Mouse (Mus musculus): Measurements from ENCODE around the gene Scp2. TPM values are rescaled to one million over a fixed set of nuclear protein-coding genes. Genes with fewer than 3 reads are reported as not detected.
A peak's percentile ranks its signal among the peaks of the same experiment; 100 is the strongest.

Gene Scp2
- polyA plus RNA-seq, 1 experiment from 2014 or later, result 189 TPM

DNA sequence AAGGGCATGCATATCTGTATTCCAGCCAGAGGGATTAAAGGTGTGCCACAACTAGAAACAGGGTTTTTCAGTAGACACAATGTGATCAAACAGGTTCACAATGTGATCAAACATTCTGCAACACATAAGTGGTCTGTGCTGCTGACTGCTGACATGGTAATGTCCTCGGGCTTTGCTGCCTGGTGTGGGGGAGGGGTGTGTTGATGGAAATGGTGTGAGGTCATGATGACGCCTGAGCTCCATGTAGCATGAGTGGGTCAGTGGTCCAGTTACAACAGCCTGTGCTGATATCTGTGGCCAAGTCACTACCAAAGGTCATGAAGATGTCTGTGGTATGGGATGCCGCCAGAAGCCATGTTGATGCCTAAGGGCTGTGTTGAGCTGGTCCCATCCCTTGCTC is 14.3 kb downstream of the Scp2 start:
- Histone ChIP-seq H3K36me3 (replicated peaks) (no peaks in the 10 kb centered on the region), H3K9me3 (no peaks in the 10 kb centered on the region), H3K27ac (no peak overlapping the region), H3K9ac (no peak overlapping the region), H3K4me1 (no peaks in the 10 kb centered on the region), H3K27me3 (replicated peaks) (no peaks in the 10 kb centered on the region), H3K4me3 (no peak overlapping the region), H3K4me2 (no peak overlapping the region)
- ATAC-seq (replicated peaks), result no peak
- 84% methylated on average over 3 of the region's 3 CpGs for WGBS

DNA sequence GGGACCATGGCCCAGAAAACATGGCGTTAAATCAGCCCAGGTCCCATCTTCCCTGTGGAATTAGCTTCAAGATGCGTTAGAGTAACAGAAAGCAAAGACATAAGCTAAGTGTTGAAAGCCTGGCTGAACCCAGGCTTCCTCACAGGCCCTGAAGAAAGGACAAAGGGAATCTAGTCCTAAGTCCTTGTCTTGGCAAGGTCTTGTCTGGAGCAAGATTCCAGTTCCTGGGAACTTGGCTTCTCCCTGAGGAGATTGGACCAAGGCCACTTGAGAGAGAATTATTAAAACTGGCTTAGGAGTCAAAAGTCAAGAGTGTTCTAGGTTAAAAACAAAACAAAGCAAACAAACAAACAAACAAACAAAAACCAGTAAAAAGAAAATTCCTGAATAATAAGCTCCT is 16.5 kb downstream of the Scp2 start:
- no peak for ATAC-seq (replicated peaks)

DNA sequence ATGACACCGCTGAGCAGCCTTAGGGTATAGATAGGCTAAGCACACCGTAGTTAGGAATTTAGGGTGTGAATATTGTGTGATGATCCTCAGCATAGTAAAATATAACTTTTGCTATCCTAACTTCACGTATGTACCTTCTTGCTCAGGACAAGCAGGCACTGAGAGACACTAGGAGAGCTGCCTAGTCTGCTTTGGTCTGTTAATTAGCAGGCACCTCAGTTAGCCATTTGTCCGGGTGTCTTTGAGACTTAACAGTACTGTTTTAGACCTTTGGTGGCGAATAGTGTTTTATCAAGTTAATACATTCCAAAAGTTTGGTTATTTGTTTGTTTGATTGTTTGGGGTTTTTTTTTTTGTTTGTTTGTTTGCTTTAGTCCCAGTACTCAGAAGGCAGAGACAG is 17.3 kb downstream of the Scp2 start:
- Histone ChIP-seq H3K4me2 (no peak overlapping the region), H3K4me3 (no peak overlapping the region), H3K27ac (no peak overlapping the region), H3K4me1 (no peaks in the 10 kb centered on the region), H3K36me3 (replicated peaks) (no peaks in the 10 kb centered on the region), H3K9ac (no peak overlapping the region), H3K9me3 (no peaks in the 10 kb centered on the region), H3K27me3 (replicated peaks) (no peaks in the 10 kb centered on the region)
- WGBS, result 93% methylated on average over 5 of the region's 5 CpGs
- no peak for ATAC-seq (replicated peaks)

More for the DNA sequence above, 16.5 kb downstream of the Scp2 start:
- WGBS, result 93% methylated on average over 2 of the region's 2 CpGs
- H3K9ac ChIP-seq, result no peak overlapping the region
- H3K9me3 ChIP-seq, result no peaks in the 10 kb centered on the region
- H3K36me3 ChIP-seq (replicated peaks), result no peaks in the 10 kb centered on the region
- H3K27me3 ChIP-seq (replicated peaks), result no peaks in the 10 kb centered on the region
- no peak overlapping the region for H3K4me2 ChIP-seq
- no peak overlapping the region for H3K4me3 ChIP-seq
- no peak overlapping the region for H3K27ac ChIP-seq
- H3K4me1 ChIP-seq, result no peaks in the 10 kb centered on the region

DNA sequence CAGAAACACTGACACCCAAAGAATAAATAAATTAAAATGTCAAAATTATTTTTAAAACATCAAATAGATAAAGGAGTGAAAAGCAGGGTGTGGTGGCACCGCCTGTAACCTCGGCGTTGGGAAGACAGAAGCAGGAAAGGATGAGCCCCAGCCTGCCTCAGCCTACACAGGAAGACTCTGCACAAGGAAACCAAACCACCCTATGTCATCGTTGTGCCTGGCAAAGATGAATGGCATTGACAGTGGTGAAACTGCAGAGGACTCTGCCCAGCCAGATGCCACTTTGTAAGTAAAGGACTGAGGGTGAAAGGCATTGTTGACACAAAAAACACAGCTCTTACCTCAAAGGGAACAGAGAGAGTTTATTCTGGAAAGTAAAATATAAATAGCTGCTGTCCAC is 18.5 kb downstream of the Scp2 start:
- H3K4me3 ChIP-seq, result no peak overlapping the region
- no peak overlapping the region for H3K4me2 ChIP-seq
- no peaks in the 10 kb centered on the region for H3K9me3 ChIP-seq
- H3K9ac ChIP-seq, result no peak overlapping the region
- H3K27me3 ChIP-seq (replicated peaks), result no peaks in the 10 kb centered on the region
- WGBS, result 93% methylated on average over 4 of the region's 4 CpGs
- H3K4me1 ChIP-seq, result no peaks in the 10 kb centered on the region
- no peaks in the 10 kb centered on the region for H3K36me3 ChIP-seq (replicated peaks)
- no peak overlapping the region for H3K27ac ChIP-seq
- ATAC-seq (replicated peaks), result no peak

DNA sequence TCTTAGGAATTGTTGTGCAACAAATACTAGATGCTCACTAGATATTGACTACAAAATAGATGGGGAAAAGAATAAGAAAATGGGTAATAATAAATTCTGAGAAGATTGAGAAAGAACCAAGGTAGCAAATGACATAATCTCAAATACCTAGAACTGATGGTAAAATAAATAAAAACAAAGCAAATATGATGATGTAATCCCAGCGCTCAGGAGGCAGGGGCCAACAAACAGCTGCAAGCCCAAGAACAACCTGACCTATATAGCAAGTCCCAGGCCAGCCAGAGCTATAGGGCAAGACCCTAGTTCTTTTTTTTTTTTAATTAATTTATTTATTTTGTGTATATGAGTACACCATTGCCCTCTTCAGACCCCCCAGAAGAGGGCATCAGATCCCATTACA is 20.7 kb downstream of the Scp2 start:
- no peaks in the 10 kb centered on the region for H3K36me3 ChIP-seq (replicated peaks)
- H3K9ac ChIP-seq, result no peak overlapping the region
- H3K4me3 ChIP-seq, result no peak overlapping the region
- H3K27me3 ChIP-seq (replicated peaks), result no peaks in the 10 kb centered on the region
- ATAC-seq (replicated peaks), result no peak
- no peak overlapping the region for H3K27ac ChIP-seq
- no peaks in the 10 kb centered on the region for H3K9me3 ChIP-seq
- H3K4me1 ChIP-seq, result no peaks in the 10 kb centered on the region
- WGBS, result 100% methylated on average over 1 of the region's 1 CpGs
- H3K4me2 ChIP-seq, result no peak overlapping the region

DNA sequence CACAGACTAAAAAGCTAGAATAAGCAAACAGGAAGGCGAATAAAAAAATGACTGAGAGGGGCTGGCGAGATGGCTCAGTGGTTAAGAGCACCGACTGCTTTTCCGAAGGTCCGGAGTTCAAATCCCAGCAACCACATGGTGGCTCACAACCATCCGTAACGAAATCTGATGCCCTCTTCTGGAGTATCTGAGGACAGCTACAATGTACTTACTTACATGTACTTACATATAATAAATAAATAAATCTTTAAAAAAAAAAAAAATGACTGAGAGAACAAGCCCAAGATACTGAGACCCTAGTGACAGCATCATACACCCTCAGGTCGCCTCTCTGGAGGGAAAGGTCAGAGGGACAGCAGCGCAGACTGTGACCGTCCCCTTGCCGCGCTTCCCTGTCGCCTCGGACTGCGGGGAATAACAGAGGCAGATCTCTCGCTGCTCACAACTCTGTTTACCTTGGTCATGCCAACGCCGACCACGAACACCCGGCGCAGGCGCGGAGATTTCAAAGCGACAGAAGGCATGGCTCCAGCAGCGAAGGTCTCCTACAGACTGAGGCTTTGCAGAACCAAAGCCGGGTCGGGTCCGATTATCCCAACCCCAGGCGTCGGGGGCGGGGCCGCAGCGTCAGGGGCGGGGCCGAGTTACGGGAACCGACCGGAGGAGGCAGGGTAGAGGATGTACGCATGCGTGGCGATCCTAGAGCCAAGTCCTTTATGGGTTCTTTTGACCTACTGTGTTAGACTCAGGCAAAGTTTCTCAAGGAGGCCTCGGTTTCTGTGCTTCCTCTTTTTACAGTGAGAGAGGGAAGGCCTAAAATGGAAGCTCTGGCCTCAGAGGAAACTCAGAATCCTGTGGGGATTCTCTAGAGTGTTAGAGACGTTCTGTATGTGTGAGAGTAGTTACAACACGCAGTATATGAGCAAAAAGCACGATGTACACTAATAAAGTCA is 26.6 kb downstream of the Scp2 start:
- ATAC-seq (replicated peaks), result peak; percentile 97
- H3K36me3 ChIP-seq (replicated peaks), result no peaks in the 10 kb centered on the region
- H3K27ac ChIP-seq, result peak overlapping the region; percentile 67
- peak overlapping the region; percentile 50 for H3K4me3 ChIP-seq
- peak overlapping the region; percentile 45 for H3K9ac ChIP-seq
- H3K27me3 ChIP-seq (replicated peaks), result no peaks in the 10 kb centered on the region
- H3K9me3 ChIP-seq, result no peaks in the 10 kb centered on the region
- WGBS, result 15% methylated on average over 44 of the region's 45 CpGs
- no peaks in the 10 kb centered on the region for H3K4me1 ChIP-seq
- peak overlapping the region; percentile 47 for H3K4me2 ChIP-seq

DNA sequence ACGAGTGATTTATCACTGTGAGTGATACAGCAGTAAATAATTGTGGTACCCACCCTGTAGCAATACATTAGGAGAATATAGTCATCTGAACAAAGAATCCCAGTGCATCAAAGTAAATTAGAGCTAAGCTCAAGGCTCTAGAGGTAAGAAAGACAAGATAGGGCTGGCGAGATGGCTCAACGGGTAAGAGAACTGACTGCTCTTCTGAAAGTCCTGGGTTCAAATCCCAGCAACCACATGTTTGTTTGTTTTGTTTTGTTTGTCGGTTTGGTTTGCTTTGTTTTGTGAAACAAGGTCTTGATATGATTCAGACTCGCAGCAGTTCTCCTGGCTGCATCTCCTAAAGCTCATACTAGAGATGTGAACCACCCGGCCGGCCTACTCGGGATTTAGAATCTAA is 27.3 kb downstream of the Scp2 start:
- Histone ChIP-seq H3K4me2 (no peak overlapping the region), H3K4me3 (no peak overlapping the region), H3K27me3 (replicated peaks) (no peaks in the 10 kb centered on the region), H3K9ac (no peak overlapping the region), H3K9me3 (no peaks in the 10 kb centered on the region), H3K36me3 (replicated peaks) (no peaks in the 10 kb centered on the region), H3K4me1 (no peaks in the 10 kb centered on the region), H3K27ac (no peak overlapping the region)
- WGBS, result 90% methylated on average over 8 of the region's 8 CpGs
- ATAC-seq (replicated peaks), result no peak

DNA sequence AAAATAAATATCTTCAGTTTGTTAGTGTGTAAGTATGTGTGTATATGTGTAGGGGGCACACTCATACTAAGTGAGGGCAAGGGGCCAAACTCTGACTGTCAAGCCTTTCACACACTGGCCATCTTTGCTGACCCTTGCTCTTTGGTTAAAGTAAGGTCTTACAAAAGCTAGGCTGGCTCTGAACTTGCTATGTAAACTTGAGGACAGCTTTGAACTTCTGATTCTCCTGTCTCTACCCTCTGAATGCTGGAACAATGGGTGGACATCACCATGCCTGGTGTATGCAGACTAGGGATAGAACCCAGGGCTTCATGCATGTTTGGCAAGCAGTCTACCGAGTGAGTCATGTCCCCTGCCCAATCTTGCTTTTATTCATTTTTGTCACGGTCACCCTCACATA is 28.3 kb downstream of the Scp2 start:
- 87% methylated on average over 2 of the region's 2 CpGs for WGBS
- Histone ChIP-seq H3K4me1 (no peaks in the 10 kb centered on the region), H3K4me2 (no peak overlapping the region), H3K9ac (no peak overlapping the region), H3K9me3 (no peaks in the 10 kb centered on the region), H3K27me3 (replicated peaks) (no peaks in the 10 kb centered on the region), H3K4me3 (no peak overlapping the region), H3K36me3 (replicated peaks) (no peaks in the 10 kb centered on the region), H3K27ac (no peak overlapping the region)
- ATAC-seq (replicated peaks), result no peak

DNA sequence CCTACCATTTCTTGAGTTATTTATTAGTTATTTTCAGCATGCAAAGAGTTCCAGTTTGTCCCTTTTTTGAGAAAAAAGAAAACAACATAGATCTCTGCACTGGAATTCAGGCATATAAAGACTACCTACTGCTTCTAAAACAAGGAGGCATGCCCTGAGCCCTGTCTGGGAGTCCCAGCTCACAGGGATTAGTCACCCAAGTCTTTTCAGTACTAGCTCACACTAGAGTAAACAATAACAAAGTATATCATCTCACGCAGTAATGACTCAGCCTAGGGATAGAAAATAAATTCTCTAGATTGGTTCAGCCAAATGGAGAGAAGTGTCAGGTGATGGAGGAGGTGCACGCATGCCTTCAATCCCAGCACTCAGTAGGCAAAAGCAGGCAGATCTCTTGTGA is 34.1 kb downstream of the Scp2 start:
- no peaks in the 10 kb centered on the region for H3K9me3 ChIP-seq
- H3K4me1 ChIP-seq, result no peaks in the 10 kb centered on the region
- H3K4me3 ChIP-seq, result no peak overlapping the region
- no peak overlapping the region for H3K9ac ChIP-seq
- ATAC-seq (replicated peaks), result no peak
- H3K4me2 ChIP-seq, result no peak overlapping the region
- no peak overlapping the region for H3K27ac ChIP-seq
- 80% methylated on average over 2 of the region's 2 CpGs for WGBS
- H3K27me3 ChIP-seq (replicated peaks), result no peaks in the 10 kb centered on the region
- no peaks in the 10 kb centered on the region for H3K36me3 ChIP-seq (replicated peaks)

DNA sequence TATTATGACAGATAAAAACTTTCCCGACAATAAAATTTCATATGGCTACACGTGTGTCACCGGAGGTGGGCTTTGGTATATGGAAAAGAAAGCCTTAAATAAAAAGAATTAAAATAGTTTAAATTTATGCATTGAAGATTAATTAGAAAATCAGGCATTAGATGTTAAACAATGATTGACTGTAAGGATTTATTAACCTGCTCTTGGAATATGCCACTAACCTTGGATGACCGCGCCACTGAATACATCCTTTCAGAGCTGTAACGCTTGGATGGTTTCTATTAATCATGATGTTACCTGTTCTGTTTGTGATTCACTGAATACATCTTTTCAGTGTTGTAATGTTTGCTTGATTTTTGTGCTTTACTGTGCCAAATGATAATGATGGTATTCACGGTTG is 35.1 kb downstream of the Scp2 start:
- no peak overlapping the region for H3K9ac ChIP-seq
- no peaks in the 10 kb centered on the region for H3K27me3 ChIP-seq (replicated peaks)
- H3K4me1 ChIP-seq, result no peaks in the 10 kb centered on the region
- no peak overlapping the region for H3K27ac ChIP-seq
- WGBS, result 96% methylated on average over 7 of the region's 7 CpGs
- no peak overlapping the region for H3K4me3 ChIP-seq
- no peaks in the 10 kb centered on the region for H3K9me3 ChIP-seq
- no peak overlapping the region for H3K4me2 ChIP-seq
- no peak for ATAC-seq (replicated peaks)
- no peaks in the 10 kb centered on the region for H3K36me3 ChIP-seq (replicated peaks)

DNA sequence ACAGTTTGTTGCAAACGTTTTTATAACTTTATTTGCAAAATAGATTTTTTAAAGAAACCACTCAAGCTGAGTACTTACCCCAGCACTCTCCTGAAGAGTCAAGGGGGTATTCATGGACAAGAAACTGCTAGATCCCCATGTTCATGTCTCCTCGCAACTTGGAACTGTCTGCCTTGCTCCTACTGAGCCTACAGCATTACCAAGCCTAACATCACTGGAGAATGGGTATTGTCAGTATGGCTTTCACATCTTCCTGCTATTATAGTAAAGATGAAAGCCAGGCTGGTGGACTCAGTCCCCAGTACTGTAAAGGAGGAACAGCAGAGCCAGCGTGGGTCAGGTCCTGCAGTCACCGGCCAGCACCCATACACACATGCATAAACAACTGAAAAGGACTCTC is 48.5 kb downstream of the Scp2 start, which contains the start of gene Podn:
Podn (minus strand) TSS at position 101 of the 400 bp plus-strand sequence.
- WGBS, result 86% methylated on average over 4 of the region's 4 CpGs
- H3K4me2 ChIP-seq, result no peak within 1 kb of the TSS
- H3K27me3 ChIP-seq (replicated peaks), result no peaks in the 10 kb centered on the region
- no peaks in the 10 kb centered on the region for H3K4me1 ChIP-seq
- H3K27ac ChIP-seq, result no peak within 1 kb of the TSS
- no peaks in the 10 kb centered on the region for H3K9me3 ChIP-seq
- ATAC-seq (replicated peaks), result no peak
- 0 out of 2 replicates have a peak, but pooled peaks cover 3% of the 10 kb centered on the region for H3K36me3 ChIP-seq (replicated peaks)
- no peak within 1 kb of the TSS for H3K4me3 ChIP-seq
- H3K9ac ChIP-seq, result no peak within 1 kb of the TSS

DNA sequence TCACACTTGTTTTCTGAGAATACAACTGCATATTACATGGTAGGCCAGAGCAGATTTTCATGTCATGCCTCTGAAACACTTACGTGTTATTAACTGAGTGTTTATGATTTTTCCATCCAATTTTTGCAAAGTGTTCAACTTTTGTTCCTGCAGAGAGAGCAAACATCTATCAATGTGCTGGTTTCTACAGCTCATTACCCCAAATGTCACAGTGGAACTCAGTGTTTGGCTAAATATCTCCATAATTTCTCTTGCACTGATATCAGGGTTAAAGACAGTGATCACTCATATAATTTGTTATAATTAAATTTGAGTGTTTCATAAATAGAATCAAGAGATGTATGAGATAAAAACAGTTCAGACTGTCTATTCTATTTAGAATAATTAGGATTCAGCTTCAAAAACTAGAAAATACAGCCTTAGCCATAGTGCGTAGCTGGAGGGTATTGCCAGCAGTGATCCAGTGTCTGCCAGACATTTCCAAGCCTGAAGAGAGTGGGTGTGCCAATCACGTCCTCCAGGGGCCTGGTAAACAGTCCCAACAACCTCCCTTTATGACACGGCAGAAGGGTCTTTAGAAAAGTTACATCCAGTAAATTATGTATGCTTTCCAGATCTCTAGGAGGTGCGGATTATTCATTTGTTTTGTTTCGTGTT is 51.9 kb downstream of the Scp2 start:
- no peak for ATAC-seq (replicated peaks)
- 87% methylated on average over 6 of the region's 6 CpGs for WGBS
- Histone ChIP-seq H3K27me3 (replicated peaks) (no peaks in the 10 kb centered on the region), H3K4me3 (no peak overlapping the region), H3K36me3 (replicated peaks) (0 out of 2 replicates have a peak, but pooled peaks cover 3% of the 10 kb centered on the region), H3K9me3 (no peaks in the 10 kb centered on the region), H3K27ac (no peak overlapping the region), H3K9ac (no peak overlapping the region), H3K4me2 (no peak overlapping the region), H3K4me1 (no peaks in the 10 kb centered on the region)

Data from midbrain, embryonic 15.5 days (tissue).